Mouse (Mus musculus) splenic B cell, adult 2 months (primary cell): ENCODE measurements around the gene Gm42791.
A peak's percentile ranks its signal among the peaks of the same experiment; 100 is the strongest.

Experiments
- DNase-seq: peaks from one replicate; pipeline ENCODE4 v3.0.0-alpha.2; 2011; ENCODE audit warnings: low read depth, low spot score
- H3K27me3 ChIP-seq: 2 replicates; pipeline ENCODE4 v1.6.1; 2012; ENCODE audit warnings: mild to moderate bottlenecking, low read length, moderate library complexity, mixed read lengths; ENCODE audit not compliant: control insufficient read depth, poor library complexity, insufficient read depth, severe bottlenecking
- H3K36me3 ChIP-seq: 2 replicates; pipeline ENCODE4 v1.6.1; 2012; ENCODE audit warnings: mild to moderate bottlenecking, low read length, moderate library complexity, mixed read lengths; ENCODE audit not compliant: control insufficient read depth, poor library complexity, insufficient read depth, severe bottlenecking

Gm42791 gene

DNA sequence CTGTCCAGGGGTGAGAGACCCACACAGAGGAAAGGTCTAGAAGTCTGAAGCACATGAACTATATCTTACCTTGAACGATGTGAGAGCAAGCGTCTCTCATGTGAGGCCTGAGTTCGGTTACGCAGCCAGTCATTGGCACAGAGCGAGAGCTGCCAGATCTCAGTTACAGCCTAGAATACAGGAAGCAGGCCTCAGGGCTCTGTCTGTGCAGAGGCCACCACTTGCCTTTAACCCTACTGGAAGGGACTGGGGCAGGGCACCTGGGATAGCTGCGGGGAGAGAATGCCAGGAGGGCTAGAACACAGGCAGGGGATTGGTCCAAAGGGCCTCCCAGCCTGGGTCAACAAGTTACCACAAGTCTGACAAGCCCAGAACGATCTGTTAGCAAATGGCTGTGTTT, 4.9 kb upstream of the Gm42791 start:
- Histone ChIP-seq H3K27me3 (no peaks in the 10 kb centered on the region), H3K36me3 (no peaks in the 10 kb centered on the region)
- no peak for DNase-seq

DNA sequence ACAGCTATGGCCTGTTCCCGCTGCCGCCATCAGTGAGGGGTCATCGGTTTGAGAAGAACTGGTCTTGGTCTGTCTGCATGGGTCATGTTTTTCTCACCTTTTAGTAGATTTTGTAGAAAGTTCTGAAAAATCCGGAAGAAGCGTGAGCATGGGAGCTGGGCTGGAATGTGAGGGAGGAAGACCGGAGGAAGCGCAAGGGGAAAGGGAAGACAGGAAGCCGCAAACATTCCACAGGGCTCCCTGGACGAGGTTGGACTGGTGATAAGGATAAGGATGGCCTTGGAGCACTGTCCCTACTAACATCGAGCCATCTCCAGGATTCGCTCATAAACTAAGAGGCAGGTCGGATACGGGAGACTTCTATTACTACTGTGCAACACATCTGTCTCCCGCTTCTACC, 3.6 kb upstream of the Gm42791 start:
- no peaks in the 10 kb centered on the region for H3K36me3 ChIP-seq
- H3K27me3 ChIP-seq, result no peaks in the 10 kb centered on the region
- DNase-seq, result no peak

DNA sequence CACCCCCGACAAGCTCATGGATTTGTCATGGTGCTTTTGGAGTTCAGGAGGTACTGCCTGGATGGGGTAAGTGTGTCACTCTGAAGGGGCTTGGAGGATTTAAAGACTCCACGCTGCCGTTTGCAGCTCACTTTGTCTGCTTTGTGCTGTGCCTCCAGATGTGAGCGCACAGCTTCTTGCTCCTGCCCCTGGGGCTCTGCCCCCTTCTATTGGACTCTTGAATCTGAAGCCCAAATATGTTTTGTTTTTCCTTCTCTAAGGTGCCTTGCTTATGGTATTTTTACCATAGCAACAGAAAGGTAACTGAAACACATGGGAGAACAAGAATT, 1.7 kb upstream of the Gm42791 start:
- Histone ChIP-seq H3K27me3 (no peaks in the 10 kb centered on the region), H3K36me3 (no peaks in the 10 kb centered on the region)
- no peak for DNase-seq

DNA sequence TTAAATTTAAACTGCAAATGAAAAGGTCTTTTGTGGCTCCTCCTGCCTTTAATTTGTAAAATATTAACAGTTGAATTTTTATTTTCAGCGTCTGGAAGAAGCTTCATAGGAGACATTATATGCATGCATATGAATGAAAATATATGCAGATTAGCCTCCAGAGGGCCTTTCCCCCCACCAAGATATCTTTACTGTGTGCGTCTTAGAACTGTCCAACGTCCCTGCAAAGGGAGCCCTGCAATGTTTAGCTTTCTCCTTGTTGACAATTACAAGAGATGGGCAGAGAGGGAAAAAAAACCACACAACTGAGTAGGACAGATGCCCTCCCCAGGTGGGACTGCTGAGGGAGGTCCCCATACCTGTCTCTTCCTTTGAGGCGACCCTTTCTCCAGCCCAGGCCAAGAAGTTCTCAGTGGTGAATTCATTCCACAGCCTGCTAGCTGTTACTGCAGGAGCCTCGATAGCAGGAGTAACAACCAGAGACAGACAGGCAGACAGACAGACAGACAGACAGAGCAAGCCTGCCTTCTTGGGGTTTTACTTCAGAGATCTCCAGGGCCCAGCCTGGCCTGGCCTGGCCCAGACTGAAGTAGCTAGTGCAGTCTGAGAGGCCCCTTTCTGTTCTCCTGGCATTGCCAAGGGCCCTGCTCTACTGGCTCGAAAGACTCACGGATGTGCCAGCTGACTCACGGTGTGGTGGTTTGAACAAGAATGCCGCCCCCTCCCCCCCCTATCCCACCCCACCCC, 1.2 kb upstream of the Gm42791 start:
- DNase-seq, result no peak
- Histone ChIP-seq H3K36me3 (no peaks in the 10 kb centered on the region), H3K27me3 (no peaks in the 10 kb centered on the region)

DNA sequence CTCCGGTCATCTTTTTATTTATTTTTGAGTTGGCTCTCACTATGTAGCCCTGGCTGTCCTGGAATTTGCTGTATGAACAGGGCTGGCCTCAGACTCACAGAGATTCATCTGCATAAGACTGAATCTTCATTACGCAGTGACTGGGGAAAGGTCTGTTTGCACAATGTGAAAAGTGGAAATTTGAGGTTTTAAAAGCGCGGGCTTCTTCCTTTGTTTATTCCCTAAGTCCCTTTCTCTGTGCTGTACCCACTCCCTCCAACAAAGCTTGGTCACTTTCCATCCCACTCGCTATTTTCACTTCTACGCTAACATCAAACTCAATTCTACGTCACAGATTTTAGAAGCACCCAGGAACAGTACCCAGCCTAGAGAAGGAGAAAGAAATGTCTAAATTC, 639 bp downstream of the Gm42791 start:
- Histone ChIP-seq H3K27me3 (no peaks in the 10 kb centered on the region), H3K36me3 (no peaks in the 10 kb centered on the region)
- DNase-seq, result no peak

DNA sequence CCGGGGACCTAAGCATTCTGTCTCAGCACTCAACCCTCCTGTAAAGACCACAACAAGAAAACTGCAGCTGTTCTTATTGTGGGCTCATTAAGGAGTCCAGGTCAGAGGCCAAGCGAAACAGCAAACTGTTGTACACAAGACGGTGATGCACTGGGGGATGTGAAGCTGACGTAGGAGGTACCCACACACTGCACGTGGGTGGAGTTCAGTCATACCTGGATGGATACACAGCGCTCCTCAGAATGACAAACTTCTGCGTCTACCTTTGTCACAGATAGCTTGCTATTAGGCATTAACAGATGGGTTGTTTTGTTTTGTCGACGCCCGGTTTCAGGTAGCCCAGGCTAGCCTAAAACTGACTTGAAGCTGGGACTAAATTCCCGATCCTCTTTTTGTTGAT, 2.3 kb downstream of the Gm42791 start:
- H3K27me3 ChIP-seq, result no peaks in the 10 kb centered on the region
- no peak for DNase-seq
- no peaks in the 10 kb centered on the region for H3K36me3 ChIP-seq

DNA sequence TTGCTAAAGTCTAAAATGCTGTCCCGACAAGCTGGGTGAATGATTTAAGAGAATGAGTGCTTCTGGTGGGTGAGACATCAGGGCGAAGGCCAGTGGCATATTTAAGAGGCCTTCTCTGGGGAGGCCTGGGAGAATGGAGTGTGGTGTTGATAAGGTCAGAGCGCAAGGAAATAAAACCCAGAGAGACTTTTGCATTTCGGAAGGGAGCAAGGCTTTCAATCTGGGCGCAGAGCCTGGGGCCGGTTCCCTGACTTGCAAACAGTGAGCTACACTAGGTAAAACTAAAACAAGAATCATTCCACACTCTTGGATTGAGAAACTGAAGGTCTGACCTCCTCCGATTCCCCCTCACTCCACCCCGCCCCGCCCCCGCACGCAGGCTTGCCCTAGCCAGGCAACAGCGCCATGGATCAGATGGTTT, 4.0 kb downstream of the Gm42791 start:
- H3K36me3 ChIP-seq, result no peaks in the 10 kb centered on the region
- H3K27me3 ChIP-seq, result no peaks in the 10 kb centered on the region
- DNase-seq, result no peak

DNA sequence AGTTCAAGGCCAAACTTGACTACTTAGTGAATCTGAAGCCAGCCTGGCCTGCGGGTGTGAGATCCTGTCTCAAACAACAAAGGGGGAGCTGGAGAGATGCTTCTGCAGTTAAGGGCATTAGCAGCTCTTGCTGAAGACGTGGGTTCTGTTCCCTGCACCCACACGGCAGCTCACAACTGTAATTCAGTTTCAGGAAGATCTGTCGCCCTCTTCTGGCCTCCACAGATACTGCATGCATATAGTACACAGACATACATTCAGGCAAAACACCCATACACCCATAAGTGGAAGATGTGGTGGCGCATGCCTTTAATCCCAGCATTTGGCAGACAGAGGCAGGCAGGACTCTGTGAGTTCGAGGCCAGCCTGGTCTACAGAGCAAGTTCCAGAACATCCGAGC, 5.5 kb downstream of the Gm42791 start:
- DNase-seq, result peak; percentile 72
- H3K27me3 ChIP-seq, result no peaks in the 10 kb centered on the region
- no peaks in the 10 kb centered on the region for H3K36me3 ChIP-seq

DNA sequence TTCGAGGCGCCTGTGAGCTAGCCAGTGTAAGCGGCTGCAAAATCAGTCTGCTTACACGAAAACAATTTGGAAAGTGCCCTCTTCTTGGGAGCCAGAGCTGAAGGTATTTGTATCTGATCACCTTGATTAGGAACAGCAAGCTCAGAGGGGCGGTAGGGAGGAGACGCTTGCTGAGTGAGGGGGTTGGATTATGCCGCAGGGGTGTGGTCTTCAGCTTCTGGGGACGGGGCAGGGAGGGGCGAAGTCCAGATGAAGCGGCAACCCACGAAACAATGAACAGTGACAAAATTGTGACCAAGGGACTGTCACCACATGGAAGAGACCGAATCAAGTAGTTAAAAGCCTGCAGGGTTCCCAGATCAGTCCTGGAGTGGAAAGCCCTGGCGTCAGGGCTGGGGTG, 10.0 kb downstream of the Gm42791 start:
- H3K36me3 ChIP-seq, result no peaks in the 10 kb centered on the region
- no peaks in the 10 kb centered on the region for H3K27me3 ChIP-seq
- DNase-seq, result no peak

DNA sequence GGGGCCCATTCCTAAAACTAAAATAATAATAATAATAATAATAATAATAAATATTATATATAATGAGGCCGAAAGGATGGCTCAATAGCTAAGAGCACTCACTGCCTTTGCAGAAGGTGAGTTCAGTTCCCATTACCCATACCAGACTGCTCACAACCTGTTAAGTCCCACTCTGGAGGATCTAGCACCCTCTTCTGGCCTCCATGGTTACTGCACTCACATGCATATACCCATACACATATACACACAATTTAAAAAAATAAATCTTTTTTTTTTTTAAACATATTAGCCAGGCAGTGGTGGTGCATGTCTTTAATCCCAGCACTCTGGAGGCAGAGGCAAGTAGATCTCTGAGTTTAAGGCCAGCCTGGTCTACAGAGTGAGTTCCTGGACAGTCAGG, 11.3 kb downstream of the Gm42791 start:
- Histone ChIP-seq H3K27me3 (no peaks in the 10 kb centered on the region), H3K36me3 (no peaks in the 10 kb centered on the region)
- DNase-seq, result peak; percentile 39

DNA sequence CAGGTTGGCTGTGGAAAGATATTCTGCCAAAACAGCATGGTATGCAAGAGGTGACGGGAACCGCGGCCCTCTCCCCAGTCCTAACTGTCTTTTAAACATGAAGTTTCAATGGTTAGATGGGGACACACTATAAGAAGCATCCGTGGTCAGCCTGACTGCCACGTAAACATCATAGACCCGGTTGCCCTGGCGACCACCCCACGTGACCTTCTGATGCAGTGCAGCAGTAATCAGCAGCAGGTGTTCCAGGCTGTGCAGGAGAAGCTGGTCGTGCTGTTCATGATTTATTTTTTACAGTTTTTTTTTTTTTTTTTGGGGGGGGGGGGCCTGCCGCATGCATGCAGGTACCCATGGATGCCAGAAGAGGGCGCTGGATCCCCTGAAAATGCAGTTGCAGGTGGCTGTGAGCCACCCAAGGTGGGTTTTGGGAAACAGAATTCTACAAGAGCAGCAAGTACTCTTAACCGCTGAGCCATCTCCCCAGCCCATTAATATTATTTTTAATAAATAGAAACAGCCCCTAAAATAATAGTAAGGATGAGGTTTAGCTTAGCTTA, 11.8 kb downstream of the Gm42791 start:
- no peaks in the 10 kb centered on the region for H3K27me3 ChIP-seq
- peak; percentile 47 for DNase-seq
- H3K36me3 ChIP-seq, result no peaks in the 10 kb centered on the region

DNA sequence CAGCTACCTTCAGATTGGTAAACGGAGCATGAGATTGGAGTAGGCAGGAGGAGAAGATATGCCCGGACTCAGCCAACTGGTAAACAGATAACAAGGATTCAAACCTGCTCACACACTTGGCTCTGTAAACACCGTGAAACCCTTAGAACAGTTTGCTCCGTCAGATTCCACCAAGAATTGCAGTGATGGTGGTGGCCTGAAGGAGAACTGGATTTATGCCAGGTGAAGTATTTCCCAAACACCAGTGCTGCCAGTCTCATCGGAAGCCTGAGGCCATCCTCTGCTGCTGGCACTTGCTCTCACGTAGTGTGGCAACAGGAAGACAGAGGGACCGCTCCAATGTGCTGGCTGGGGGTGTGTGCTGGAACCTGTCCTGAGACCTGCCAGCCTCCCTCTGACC, 12.6 kb downstream of the Gm42791 start:
- no peak for DNase-seq
- Histone ChIP-seq H3K27me3 (no peaks in the 10 kb centered on the region), H3K36me3 (no peaks in the 10 kb centered on the region)

DNA sequence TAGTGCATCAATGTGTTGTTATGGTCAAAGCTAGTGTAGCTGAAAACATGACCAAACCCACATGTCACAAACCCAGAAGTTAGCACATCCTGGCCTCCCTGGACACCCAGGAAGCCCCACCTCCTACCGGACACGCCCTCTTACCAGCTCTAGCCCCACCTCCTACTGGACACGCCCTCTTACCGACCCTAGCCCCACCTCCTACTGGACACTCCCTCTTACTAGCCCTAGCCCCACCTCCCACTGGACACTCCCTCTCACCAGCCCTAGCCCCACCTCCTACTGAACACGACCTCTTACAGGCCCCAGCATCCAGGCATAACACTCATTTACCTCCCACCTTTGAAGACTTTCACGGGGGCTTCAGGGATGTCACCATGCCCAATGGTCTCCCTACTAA, 14.3 kb downstream of the Gm42791 start:
- peak; percentile 53 for DNase-seq
- H3K27me3 ChIP-seq, result no peaks in the 10 kb centered on the region
- no peaks in the 10 kb centered on the region for H3K36me3 ChIP-seq

DNA sequence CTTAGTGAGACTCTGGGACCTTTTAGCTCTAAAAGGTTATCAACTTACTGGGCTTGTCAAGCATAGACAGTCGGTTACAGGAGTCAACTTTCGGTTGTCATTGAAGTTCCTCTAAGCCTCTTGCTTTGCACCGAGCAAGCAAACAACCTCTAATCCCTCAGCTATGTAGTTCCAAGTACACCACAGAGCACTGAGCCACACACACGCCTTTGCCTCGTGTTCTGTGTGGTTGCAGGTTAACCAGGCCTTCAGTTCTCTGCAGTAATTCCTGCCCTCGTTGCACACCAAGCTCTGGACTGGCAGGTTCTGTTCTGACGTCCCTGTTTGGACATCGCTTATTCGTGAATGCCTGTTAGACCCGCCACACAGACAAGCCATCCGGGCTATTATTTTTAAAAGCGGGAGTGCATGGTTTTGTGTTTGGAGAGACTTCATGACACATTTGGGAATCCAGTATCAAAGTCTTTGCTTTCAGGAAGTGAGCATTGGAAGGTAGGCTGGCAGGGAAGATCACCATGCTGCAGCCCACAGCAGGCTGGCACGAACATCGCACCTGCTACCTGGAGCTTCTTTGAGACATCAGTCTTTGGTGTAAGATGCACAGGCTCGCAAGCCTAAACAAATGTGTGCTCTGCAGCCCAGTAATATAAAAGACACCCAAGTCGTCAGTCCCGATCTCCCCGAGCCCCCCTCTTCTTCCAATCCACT, 16.3 kb downstream of the Gm42791 start:
- Histone ChIP-seq H3K36me3 (no peaks in the 10 kb centered on the region), H3K27me3 (no peaks in the 10 kb centered on the region)
- DNase-seq, result peak; percentile 61

DNA sequence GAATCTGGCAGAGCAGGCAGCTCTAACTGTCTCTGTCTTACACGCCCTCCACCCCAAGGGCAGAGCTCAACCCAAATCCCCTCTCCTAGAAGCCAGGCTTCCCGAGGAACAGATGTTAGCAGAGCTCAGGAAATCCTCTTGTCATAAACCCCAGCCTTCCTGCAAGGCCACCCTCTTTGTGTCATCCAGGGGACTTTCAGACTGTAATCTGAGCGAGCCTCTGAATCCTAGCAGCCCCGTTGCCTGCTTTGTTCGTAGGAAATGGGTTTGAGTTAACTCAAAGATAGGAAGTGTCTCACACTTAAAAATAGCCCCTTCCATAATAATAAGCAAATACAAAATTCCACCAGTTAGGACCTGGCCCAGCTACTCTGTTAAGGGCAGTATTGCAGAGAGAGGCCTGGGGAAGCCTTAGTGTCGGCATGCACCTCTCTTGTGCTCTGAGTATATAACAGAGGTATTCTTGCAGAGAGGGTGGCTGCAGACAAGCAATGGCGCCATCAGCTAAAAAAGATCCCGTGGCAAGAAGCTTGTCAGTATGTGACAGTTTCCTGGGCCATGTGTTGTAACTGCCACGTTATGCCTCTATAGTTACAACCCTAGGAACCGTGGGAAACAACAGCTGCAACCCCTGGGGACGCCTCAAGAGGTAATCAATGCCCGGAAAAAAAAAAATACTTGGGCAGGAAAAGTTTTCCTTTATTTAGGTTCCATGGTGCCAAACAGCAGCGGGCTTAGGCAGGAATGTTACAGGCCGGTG, 17.1 kb downstream of the Gm42791 start:
- no peaks in the 10 kb centered on the region for H3K27me3 ChIP-seq

More for the DNA sequence above, 17.1 kb downstream of the Gm42791 start:
- DNase-seq, result peak; percentile 55
- H3K36me3 ChIP-seq, result no peaks in the 10 kb centered on the region
